Mouse (Mus musculus): ENCODE measurements around the gene Epas1.

Gene Epas1

DNA sequence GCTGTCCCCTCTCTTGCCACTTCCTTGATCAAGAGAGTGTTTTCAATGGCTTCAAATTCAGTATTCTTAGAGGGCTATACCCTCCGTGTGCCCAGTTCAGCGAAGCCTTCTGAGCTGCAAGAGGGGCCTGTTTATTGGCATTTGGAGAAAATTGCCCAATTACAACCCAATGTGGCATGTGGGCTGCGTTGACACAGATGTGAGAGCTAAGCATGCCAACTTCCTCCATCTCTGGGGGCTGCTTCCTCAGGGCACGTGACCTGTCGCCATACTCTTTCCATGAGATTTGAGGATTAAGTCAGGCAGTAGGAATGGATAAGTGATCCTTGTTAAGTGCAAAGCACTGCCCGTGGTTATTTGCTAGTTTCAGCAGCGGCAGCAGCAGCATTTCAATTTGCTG is 34.3 kb downstream of the Epas1 start:
- DNase-seq (ENCODE audit: extremely low read depth, low read depth, low spot score) = no peak

DNA sequence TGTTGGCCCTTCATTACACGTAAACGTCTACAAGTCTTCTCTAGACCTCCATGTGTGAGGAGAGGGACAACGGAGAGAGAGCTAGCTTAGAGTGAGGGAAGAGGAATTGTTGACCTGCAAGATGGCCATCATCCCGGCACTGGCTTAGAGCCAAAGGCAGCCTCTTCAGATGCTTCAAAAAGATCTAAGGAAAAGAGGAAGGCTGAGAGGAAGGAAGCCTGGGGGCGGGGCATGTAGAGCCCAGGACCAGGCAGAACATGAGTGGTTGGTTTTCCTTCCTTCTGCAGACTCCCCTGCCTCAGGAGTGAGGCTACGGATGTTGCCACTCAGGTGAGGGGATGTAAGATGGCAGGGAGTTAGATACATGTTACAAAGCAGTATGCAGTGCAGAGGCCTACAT is 34.8 kb downstream of the Epas1 start:
- DNase-seq (ENCODE audit: extremely low read depth, low read depth, low spot score) = no peak

- DNase-seq (ENCODE audit: extremely low read depth, low read depth, low spot score) = no peak
These were observed 38.4 kb downstream of the Epas1 start for GRCm38 (mm10) chr17:86791925-86792324.

DNA sequence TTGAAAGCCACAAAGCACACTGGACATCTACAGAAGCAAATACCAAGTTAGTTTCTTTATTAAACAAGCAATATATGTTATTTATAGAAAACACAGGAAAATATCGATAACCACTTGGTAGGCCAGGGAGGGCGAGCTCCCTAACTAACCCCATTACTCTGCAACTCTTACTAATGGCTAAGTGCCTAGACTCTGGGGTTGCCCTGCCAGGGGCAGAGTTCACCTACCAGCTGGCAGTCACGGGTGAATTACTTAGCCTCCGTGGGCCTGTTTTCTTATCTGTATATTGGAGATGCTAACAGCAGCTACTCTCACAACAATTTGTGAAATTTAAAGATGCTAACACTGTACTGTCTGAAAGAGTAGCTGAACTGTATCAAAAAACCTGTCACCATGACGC is 42.3 kb downstream of the Epas1 start:
- DNase-seq (ENCODE audit: extremely low read depth, low read depth, low spot score) = no peak

GRCm38 (mm10) chr17:86797031-86797430 is 43.5 kb downstream of the Epas1 start:
- DNase-seq (ENCODE audit: extremely low read depth, low read depth, low spot score) = no peak

- no peak for DNase-seq (ENCODE audit: extremely low read depth, low read depth, low spot score)
These were observed 45.0 kb downstream of the Epas1 start for GRCm38 (mm10) chr17:86798460-86798859.

DNA sequence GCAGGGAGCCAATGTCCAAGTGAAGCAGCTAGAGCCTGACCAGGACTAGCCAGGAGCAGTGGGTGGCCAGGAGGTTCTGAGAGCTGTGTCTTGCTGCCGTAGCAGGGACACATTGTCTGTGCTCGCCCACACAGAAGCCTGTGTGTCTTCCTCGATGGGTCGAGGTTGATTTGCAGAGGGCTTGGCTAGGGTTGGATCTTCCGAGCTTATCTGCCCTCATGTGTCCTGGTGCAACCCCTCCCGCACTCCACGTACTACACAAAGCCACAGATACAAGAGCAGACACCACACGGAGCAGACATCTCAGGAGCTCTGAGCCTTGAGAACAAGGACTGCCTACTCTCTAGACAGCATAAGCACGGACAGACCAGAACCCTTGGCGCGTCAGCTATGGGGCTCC is 45.5 kb downstream of the Epas1 start:
- no peak for DNase-seq (ENCODE audit: extremely low read depth, low read depth, low spot score)

- DNase-seq (ENCODE audit: extremely low read depth, low read depth, low spot score) = no peak
These were observed 47.0 kb downstream of the Epas1 start for GRCm38 (mm10) chr17:86800535-86800934.

DNA sequence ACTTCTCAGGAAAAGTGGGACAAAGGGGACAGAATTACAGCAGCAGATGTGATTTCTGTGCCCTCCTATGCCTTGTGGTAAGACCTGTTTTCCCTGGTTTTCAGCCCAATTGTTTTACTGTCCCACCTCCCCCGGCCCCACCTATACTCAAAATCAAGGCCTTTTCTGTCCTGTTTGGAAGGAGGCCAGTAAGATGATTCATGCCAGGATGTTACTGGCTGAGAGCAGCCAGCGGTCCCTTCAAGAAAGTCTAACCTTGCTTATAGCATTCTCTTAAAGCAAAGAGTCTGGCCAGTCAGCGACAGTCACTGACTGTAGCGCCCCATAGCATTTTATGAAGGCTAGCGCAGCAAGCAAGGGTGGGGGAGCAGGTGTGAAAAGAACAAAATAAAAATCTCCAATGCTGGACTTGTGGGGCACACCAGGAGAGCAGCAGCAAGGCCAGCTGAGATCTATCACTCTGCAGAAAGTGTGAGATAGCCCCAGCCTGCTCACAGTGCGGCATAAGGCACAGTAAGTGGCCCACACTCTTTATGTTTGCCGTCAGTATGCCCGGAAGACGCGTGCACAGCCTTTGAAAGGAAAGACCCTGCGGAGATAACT is 47.8 kb downstream of the Epas1 start:
- DNase-seq (ENCODE audit: extremely low read depth, low read depth, low spot score) = no peak

DNA sequence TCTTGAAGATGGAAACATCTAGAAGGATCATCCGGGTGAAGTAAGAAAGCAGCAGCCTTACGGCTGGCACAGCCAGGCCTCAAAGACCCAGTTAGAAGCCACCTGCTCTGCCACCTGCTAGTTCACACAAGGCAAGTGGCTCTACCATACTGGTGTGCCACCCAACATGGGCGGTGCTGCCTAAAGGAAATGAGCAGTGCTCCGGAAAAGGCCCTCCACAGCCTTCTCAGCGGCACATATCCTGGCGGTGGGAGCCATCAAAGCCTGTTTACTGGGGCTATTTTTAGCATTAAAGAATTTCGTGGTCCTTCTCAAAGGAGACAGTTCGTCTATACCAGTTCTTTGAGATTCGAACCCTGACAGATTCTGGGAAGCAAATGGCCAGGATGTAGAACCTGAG is 48.4 kb downstream of the Epas1 start:
- DNase-seq (ENCODE audit: extremely low read depth, low read depth, low spot score) = no peak

DNA sequence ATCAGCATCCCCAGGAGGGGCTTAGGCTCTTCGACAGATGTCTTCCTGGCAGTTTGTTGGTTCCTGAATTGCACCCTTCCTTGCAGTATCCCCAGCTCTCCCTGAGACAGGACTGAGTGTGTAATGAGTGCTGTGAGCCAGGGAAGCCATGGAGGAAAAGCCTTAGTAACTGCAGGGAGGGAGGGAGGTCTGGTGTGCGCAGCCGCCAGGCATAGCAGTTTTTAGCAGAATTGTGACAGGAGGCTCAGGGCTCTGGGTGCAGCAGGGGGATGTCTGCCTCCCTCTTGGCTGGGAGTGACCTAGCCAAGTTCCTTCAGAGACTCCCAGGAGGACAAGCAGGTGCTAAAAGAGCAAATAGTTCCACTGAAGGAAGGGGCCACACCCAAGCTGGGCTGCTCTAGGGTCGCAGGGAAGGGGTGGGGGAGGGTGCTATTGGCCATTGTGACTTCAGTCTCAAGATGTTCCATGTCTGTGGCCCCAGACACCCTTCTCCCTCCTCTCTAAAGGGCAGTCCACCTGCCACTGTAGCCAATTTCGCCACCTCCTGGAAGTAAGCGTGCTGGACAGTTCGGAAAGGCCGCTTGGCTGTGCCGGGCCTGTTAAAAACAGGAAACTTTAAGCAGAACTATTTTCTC is 49.0 kb downstream of the Epas1 start:
- DNase-seq (ENCODE audit: extremely low read depth, low read depth, low spot score) = no peak

DNA sequence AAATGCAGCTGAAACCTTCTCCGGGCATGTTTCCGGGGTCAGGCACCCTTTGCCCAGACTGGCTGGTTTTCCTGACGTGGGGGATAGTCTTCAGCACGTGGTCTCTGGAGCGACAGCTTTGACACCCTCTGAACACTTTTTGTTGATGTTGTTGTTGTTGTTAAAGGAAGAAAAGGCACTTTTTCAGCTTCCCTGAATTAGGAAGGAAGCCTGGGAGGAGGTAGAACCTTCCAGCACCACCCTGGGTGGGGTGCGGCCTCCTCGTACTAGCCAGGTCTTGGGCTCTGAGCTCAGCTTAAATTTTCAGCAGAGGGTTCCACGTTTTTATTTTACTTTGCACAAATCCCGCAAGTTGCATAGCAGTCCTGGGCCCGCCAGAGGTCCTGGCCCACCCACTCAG is 49.6 kb downstream of the Epas1 start:
- no peak for DNase-seq (ENCODE audit: extremely low read depth, low read depth, low spot score)

DNA sequence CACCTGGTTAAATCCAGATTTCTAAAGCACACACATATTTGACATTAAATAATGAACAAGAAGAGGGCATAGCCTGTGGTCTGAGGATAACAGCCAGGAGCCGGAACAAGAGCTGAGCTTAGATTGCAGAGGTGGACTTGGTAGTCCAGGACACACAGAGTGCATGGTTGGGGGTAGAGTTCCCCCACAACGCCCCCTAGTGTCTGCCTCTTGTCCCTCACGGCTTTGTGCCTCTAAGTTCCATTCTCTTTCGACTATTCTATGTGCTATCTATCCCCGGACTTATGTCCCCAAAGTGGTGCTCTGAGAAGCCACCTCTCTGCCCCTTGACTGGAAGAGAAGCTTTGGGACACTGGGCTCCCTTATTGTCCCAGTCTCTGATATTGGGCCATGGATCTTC is 50.2 kb downstream of the Epas1 start:
- DNase-seq (ENCODE audit: extremely low read depth, low read depth, low spot score) = no peak

DNA sequence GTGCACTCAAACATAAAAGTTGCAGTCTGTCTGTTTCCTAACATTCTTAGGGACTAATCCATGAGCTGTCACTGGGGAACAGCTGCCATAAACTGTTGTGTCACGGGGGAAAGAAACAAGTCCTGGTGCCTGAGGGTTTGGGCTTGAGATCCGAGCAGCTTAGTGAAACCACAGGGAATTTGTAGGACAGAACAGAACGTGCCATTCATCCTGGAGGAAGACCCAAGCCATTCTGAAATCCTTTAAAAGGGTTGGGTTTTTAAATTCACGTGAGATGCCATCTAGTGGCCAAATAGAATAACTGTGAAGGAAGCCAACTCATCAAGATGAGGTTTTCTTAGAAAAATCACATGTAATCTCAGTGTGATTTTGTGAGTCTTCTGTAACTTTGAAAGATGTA is 58.5 kb downstream of the Epas1 start:
- DNase-seq (ENCODE audit: extremely low read depth, low read depth, low spot score) = peak; percentile 88

- DNase-seq (ENCODE audit: extremely low read depth, low read depth, low spot score) = no peak
These were observed 60.8 kb downstream of the Epas1 start for GRCm38 (mm10) chr17:86814320-86814719.

GRCm38 (mm10) chr17:86815016-86815865 is 61.7 kb downstream of the Epas1 start:
- DNase-seq (ENCODE audit: extremely low read depth, low read depth, low spot score) = no peak

GRCm38 (mm10) chr17:86822017-86822737 is 68.7 kb downstream of the Epas1 start:
- DNase-seq (ENCODE audit: extremely low read depth, low read depth, low spot score) = no peak

DNA sequence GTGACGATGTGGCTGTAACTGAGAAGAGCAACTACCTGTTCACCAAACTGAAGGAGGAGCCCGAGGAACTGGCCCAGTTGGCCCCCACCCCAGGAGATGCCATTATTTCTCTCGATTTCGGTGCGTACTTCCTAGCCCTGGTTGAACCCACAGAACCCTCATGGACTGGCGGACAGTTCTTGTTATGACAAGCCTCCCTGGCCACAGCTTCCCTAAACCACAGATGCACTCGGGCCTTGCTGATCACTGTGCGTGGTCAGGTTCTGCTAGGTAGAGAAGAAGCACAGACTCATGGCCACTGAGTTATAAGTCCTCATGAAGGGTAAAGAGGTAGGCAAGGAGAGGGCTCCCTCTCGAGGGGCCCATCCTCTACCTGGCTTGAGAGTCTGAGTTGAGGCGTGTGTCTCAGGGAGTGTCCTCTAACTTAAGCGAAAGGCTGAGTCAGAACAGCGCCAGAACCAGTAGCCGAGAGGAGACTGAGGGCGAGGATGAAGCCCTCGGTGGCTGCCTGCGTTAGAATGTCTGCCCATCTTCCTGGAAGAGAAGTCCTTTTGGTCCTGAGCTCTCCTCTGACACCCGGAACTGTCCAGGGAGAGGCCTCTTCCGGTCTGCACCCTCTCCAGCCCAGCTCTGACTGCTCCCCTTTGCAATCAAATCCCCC is 71.1 kb downstream of the Epas1 start:
- DNase-seq (ENCODE audit: extremely low read depth, low read depth, low spot score) = no peak

DNA sequence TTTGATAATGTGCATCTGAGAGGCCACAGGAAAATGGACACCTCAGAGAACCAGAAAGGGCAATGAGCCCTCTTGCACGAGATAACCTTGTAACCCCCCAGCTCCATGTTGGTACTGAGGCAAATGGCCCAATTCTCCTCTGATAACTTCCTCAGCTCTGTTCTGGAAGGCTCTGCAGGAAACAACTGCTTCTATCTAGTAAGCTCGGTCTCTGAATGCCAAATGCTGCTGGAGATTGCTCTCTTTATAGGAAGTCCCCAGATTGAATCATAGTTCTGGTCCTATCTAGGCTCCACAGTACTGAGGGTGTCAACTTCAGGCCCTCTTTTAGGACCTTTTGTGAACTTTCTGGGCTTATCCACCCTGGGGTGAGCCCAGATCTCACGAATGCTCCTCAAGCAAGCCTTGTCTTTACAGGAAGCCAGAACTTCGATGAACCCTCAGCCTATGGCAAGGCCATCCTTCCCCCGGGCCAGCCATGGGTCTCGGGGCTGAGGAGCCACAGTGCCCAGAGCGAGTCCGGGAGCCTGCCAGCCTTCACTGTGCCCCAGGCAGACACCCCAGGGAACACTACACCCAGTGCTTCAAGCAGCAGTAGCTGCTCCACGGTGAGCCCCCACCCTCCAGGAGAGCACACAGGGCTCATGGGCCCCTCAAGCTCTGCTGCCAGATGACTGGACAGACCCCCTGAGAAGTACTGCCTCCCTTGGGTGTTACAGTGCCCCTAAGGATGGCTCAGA is 71.8 kb downstream of the Epas1 start:
- no peak for DNase-seq (ENCODE audit: extremely low read depth, low read depth, low spot score)

DNA sequence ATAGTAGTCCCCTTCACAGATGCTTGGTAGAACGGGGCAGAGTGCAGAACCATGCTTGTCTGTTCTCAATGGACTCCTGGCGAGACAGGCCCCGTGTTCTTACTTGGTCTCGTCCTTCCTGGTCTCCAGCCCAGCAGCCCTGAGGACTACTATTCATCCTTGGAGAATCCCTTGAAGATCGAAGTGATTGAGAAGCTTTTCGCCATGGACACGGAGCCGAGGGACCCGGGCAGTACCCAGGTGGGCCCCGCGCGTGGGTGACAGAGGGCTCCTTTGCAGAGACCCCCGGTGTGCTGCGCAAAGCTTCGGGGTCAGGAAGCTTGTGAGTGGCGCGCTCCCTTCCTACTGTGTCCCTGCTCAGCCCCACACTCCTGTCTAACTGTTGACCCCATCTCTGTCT is 72.9 kb downstream of the Epas1 start:
- no peak for DNase-seq (ENCODE audit: extremely low read depth, low read depth, low spot score)

All from fat pad, adult 2 months (tissue).